Mouse (Mus musculus) layer of hippocampus, postnatal 25 days (tissue): ENCODE results near the gene Mup8. TPM values are rescaled to one million over a fixed set of nuclear protein-coding genes. Genes with fewer than 3 reads are reported as not detected.
"Not testable (repeated sequence)": the region's sequence is repeated elsewhere in the genome, so short reads cannot be mapped to it uniquely, and the experiment has no call there.

Experiments
- DNase-seq, 2 experiments: peaks; one replicate each; pipeline ENCODE4 v3.0.0; 2022; ENCODE audit warnings: mixed read lengths in 2 of 2, low spot score in 1 of 2; ENCODE audit errors: extremely low spot score in 1 of 2
- total RNA-seq, 2 experiments: library from RNA; stranded (reverse); gene quantifications; 2 replicates each; pipeline ENCODE4 v1.2.3; 2021

Mup8 gene
- not detected for total RNA-seq

- DNase-seq = not testable (repeated sequence)
Measured at GRCm38 (mm10) chr4:60222499-60222898, at the start of gene Mup8. Gene Mup8, minus strand, starts transcription at chr4:60222599.

- DNase-seq = not testable (repeated sequence)
Measured at GRCm38 (mm10) chr4:60265977-60266770, 43.8 kb upstream of the Mup8 start.

GRCm38 (mm10) chr4:60262706-60263105 is 40.3 kb upstream of the Mup8 start:
- not testable (repeated sequence) for DNase-seq

Other genes with a start within 250 kb of the Mup8 start
- not detected for gene Mup7, start 152.1 kb downstream of the Mup8 start, total RNA-seq
- gene Mup2, start 68.3 kb downstream of the Mup8 start, total RNA-seq = not detected
- not detected for gene Mup9, start 199.4 kb upstream of the Mup8 start, total RNA-seq